Mouse (Mus musculus) kidney, adult 18-20 months (tissue): Measurements from ENCODE around the gene Gstz1.
A peak's percentile ranks its signal among the peaks of the same experiment; 100 is the strongest.
"Not testable (repeated sequence)": the region's sequence is repeated elsewhere in the genome, so short reads cannot be mapped to it uniquely, and the experiment has no call there.

Experiments
- DNase-seq: peaks from one replicate; pipeline ENCODE4 v3.0.0; 2021

The Gstz1 gene

GRCm38 (mm10) chr12:87146966-87147365, at the start of gene Gstz1:
TSS of gene Gstz1 (plus strand) at chr12:87147165.
- peak; percentile 90 for DNase-seq

- no peak for DNase-seq
Observed at GRCm38 (mm10) chr12:87100331-87100730, 46.6 kb upstream of the Gstz1 start.

GRCm38 (mm10) chr12:87102165-87102631, 44.8 kb upstream of the Gstz1 start, which contains the start of gene Ngb:
TSS of gene Ngb (minus strand) at chr12:87102539.
- no peak for DNase-seq

DNA sequence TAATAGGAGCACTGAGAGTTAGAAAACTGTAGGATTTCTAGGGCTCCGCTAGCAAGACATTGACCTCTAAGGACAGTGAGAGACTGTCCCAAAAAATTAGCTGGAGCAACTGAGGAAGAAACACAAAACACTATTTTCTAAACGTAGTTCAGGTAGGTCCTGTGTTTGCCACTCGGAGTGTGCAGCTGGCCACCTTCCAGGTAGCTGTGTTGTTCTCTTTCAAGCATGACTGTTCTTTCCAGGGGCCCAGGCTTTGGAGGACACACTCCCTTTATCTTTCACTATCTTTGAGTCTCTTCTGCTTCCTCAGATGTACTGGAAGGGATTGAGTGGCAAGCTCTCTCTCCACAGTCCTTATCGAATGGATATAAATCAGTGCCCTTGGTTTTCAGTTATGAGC, 43.5 kb upstream of the Gstz1 start:
- DNase-seq: no peak

DNA sequence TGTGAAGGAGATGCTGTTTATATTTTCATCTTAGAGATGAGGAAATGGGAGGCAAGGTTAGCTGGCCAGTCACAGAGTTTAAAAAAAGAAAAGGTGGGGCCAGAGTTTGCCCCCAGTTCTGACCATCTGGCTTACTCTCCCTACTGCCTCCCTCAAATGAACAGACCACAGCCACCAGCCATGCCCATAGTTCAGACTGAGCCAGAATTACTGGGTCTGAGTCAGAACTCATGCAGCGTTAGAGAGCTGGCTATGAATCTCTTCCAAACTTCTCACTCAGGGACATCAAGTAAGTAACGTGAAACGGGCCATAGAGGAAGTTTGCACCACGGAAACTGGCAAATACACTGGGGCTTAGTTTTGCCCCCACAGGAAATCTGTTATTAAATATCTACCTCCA, 42.2 kb upstream of the Gstz1 start:
- DNase-seq: no peak

DNA sequence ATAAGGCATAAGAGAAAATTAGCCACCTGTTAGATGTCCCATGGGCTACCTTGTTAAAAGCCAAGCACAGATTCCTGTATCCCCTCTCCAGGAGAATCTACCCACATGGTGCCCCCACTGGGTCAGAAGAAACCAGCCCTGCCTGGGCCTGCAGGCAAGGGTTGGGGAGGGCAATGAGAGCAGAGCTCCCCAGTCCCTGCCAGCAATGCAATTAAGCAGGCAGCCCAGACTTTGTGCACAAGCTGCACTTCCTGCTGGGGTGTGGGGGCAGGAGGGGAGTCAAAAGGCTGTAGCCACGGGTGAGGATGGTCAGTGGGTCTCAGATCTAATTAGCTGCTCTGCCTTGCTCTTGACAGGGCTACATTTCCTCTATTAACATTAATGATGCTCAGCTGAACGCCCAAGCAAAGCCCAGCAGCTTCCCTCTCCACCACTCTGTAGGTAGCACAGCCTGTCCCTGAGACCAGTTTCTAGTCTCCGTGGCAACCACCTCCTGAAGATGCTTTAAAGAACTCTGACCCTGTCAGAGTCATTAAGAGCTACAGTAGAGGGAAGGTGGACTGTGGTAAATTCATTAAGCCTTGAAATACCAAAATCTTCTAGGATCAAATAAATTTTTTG, 39.5 kb upstream of the Gstz1 start:
- no peak for DNase-seq

GRCm38 (mm10) chr12:87121918-87122589, 24.9 kb upstream of the Gstz1 start:
- DNase-seq: no peak

- no peak for DNase-seq
Observed at GRCm38 (mm10) chr12:87127256-87127655, 19.7 kb upstream of the Gstz1 start.

- DNase-seq: no peak
Observed at GRCm38 (mm10) chr12:87130224-87130623, 16.7 kb upstream of the Gstz1 start.

DNA sequence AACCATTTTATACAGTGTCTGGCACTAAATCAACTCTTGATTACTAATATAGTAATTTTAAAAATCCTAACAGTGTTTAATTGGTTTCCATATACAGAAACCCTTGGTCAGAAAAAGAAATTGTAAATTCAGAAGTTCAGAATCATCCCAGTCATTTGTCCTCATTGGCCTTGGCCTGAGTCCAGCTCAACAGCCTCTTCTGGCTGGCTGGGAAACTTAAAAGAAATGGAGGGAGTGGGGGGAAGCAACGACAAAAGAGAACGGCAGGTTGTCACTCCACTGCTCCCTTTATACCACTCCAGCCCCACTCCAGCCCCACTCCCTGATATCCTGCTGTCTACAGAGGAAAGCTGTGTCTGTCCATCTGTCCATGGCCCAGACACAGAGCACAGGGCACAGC, 15.8 kb upstream of the Gstz1 start:
- DNase-seq: no peak

- peak; percentile 30 for DNase-seq
Observed at GRCm38 (mm10) chr12:87131619-87132018, 15.3 kb upstream of the Gstz1 start.

DNA sequence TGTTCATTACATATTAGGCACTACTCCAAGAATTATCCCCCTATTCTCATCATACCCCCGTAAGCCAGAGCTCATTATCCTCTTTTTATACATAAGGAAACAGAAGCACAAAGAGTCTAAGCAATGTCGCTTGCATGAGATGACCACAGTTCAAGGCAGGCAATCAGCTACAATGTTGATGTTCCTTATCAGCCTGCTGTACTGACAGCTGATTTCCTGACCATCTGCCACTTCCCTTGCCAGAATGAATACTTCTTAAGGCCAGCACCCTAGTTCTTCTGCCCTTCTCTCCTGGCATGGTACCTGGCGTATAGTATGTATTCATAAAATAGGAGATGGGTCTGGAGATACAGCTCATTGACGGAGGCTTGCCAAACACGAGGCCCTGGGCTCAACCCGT, 14.8 kb upstream of the Gstz1 start:
- no peak for DNase-seq

- DNase-seq: no peak
Observed at GRCm38 (mm10) chr12:87132784-87133183, 14.2 kb upstream of the Gstz1 start.

GRCm38 (mm10) chr12:87137439-87138341, 9.3 kb upstream of the Gstz1 start:
- no peak for DNase-seq

DNA sequence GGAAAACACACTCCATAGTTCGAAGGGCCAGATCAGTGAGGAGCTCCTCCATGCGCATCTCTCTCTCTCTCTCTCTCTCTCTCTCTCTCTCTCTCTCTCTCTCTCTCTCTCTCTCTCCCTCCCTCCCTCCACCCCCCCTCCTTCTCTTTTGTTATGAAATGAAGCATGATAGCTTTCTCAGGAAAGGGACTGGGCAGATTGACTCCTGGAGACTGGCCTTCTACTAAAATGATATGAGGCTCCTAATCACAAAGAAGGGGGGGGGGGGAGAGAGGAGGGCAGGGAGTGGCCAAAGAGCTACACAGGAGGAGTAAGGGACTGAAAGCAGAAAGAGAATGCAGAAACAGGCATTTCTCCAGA, 8.6 kb upstream of the Gstz1 start:
- DNase-seq: no peak

- no peak for DNase-seq
Observed at GRCm38 (mm10) chr12:87138768-87139167, 8.2 kb upstream of the Gstz1 start.

GRCm38 (mm10) chr12:87142156-87142555, 4.8 kb upstream of the Gstz1 start:
- no peak for DNase-seq

- DNase-seq: peak; percentile 92
Observed at GRCm38 (mm10) chr12:87147395-87148089, 577 bp downstream of the Gstz1 start, which contains the start of gene Pomt2. TSS of gene Pomt2 (minus strand) at chr12:87147968.

GRCm38 (mm10) chr12:87148136-87148535, 1.2 kb downstream of the Gstz1 start:
- peak; percentile 57 for DNase-seq

- DNase-seq: no peak
Observed at GRCm38 (mm10) chr12:87149471-87149870, 2.5 kb downstream of the Gstz1 start.

- DNase-seq: not testable (repeated sequence)
Observed at GRCm38 (mm10) chr12:87154448-87154847, 7.5 kb downstream of the Gstz1 start.

DNA sequence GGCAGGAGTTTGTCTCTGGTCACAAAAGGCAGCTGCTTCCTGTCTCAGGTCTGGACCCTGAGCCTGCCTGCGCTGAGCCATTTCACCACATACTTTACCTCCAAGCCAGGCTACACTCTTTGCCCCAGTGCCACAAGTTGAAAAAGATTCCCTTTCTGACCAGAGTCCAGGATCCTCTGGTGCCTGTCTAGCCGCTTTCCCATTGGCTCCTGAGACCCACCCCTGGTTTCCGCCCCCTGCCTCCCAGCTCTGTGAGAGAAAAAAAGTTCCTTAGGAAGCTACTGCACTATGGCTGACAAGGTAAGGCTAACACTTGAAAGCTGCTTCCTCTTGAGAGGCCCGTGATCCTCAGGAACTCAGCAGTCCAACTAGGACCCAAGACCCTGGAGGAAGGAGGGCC, 10.4 kb downstream of the Gstz1 start:
- DNase-seq: peak; percentile 78

DNA sequence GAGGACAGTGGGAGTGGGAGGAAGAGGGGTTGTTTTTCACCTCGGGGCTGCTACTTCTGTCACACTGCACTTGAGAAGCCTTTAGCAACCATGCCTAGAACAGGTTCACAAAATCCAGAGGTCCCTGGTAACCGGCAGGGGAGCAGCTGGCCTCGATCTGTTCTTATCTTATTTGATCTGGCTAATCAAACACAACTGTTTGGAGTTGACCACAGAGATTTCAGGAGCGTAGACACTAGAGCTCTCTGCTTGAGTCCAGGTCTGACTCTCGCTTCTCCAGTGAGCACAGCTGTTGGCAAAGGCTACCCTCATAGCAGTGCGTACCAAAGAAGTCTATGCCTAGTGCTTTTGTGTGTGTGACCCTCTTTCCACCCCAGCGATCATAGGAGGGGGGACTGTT, 11.1 kb downstream of the Gstz1 start:
- DNase-seq: peak; percentile 25
